Mouse (Mus musculus): ENCODE data around the gene Farp2. TPM values are rescaled to one million over a fixed set of nuclear protein-coding genes. Genes with fewer than 3 reads are reported as not detected.
"Not testable (repeated sequence)": the region's sequence is repeated elsewhere in the genome, so short reads cannot be mapped to it uniquely, and the experiment has no call there.

The Farp2 gene
- total and polyA plus RNA-seq, 3 experiments: 0.89 to 2.1 (median 1.8) TPM

GRCm38 (mm10) chr1:93656325-93657024 is 144.6 kb downstream of the Farp2 start:
- no peaks in the 10 kb centered on the region for H3K79me2 ChIP-seq (replicated peaks; ENCODE audit: control insufficient read depth, extremely low read depth, insufficient read depth, poor library complexity, severe bottlenecking)
- TF ChIP-seq MAFK (IDR thresholded peaks at IDR 0.05; ENCODE audit: insufficient replicate concordance, low read length): no peak
- no peak for TF ChIP-seq USF1 (IDR thresholded peaks at IDR 0.05; ENCODE audit: low read depth, low read length)
- TF ChIP-seq MAZ (IDR thresholded peaks at IDR 0.05; ENCODE audit: low read depth, low read length): no peak
- no peak for TF ChIP-seq SIN3A (IDR thresholded peaks at IDR 0.05; ENCODE audit: low read length)
- TF ChIP-seq KAT2A (IDR thresholded peaks at IDR 0.05; ENCODE audit: insufficient replicate concordance, low read length): no peak
- no peak for TF ChIP-seq USF2 (conservative IDR thresholded peaks at IDR 0.05; ENCODE audit: low read depth, low read length)
- no peak for TF ChIP-seq CTCF (conservative IDR thresholded peaks at IDR 0.05 in 1 of 2, IDR thresholded peaks at IDR 0.05 in 1 of 2; ENCODE audit: low read depth in 2 of 2, low read length in 2 of 2)
- TF ChIP-seq SMC3 (IDR thresholded peaks at IDR 0.05; ENCODE audit: low read depth, low read length): no peak
- no peak for TF ChIP-seq CHD2 (IDR thresholded peaks at IDR 0.05; ENCODE audit: low read length)
- no peak for TF ChIP-seq GABPA (IDR thresholded peaks at IDR 0.05; ENCODE audit: insufficient replicate concordance, low read depth, low read length)
- TF ChIP-seq RCOR1 (conservative IDR thresholded peaks at IDR 0.05; ENCODE audit: low read depth, low read length): no peak
- TF ChIP-seq NELFE (IDR thresholded peaks at IDR 0.05; ENCODE audit: low read depth, low read length): no peak
- DNase-seq (ENCODE audit: extremely low read depth): no peak
- H3K36me3 ChIP-seq (replicated peaks in 1 of 2; ENCODE audit: control insufficient read depth in 1 of 2, insufficient read depth in 1 of 2, low read length in 1 of 2): no peaks in the 10 kb centered on the region
- no peak overlapping the region for H3K27ac ChIP-seq (ENCODE audit: insufficient read depth, low read depth)
- in situ Hi-C loops (cut with MboI; ENCODE audit: low pct_ligation_motif_present, low pct_unique_long_range_greater_than_20kb, low sequenced_read_pairs) (no loop called here), dilution Hi-C loops (cut with MboI; ENCODE audit: extremely low pct_ligation_motif_present, extremely low pct_unique_long_range_greater_than_20kb, low sequenced_read_pairs) (no loop called here)
- H3K27me3 ChIP-seq (replicated peaks): peaks cover 6% of the 10 kb centered on the region
- no peak overlapping the region for H3K4me2 ChIP-seq (ENCODE audit: insufficient read depth, low read depth, poor library complexity, severe bottlenecking)
- no peak overlapping the region for H3K4me3 ChIP-seq (replicated peaks in 1 of 3; ENCODE audit: low read depth in 2 of 3, low read length in 2 of 3, poor library complexity in 1 of 3)
- H3K4me1 ChIP-seq (ENCODE audit: control insufficient read depth in 1 of 2, insufficient read depth in 2 of 2): no peaks in the 10 kb centered on the region
- H3K9ac ChIP-seq (ENCODE audit: insufficient read depth, low read depth): no peak overlapping the region
- H3K9me3 ChIP-seq (replicated peaks; ENCODE audit: low read length): no peaks in the 10 kb centered on the region

GRCm38 (mm10) chr1:93657025-93657360 is 145.1 kb downstream of the Farp2 start:
- Histone ChIP-seq H3K27me3 (replicated peaks) (peaks cover 6% of the 10 kb centered on the region), H3K79me2 (replicated peaks; ENCODE audit: control insufficient read depth, extremely low read depth, insufficient read depth, poor library complexity, severe bottlenecking) (no peaks in the 10 kb centered on the region), H3K4me3 (replicated peaks in 1 of 3; ENCODE audit: low read depth in 2 of 3, low read length in 2 of 3, poor library complexity in 1 of 3) (no peak overlapping the region), H3K27ac (ENCODE audit: insufficient read depth, low read depth) (no peak overlapping the region), H3K9me3 (replicated peaks; ENCODE audit: low read length) (no peaks in the 10 kb centered on the region), H3K9ac (ENCODE audit: insufficient read depth, low read depth) (no peak overlapping the region), H3K4me2 (ENCODE audit: insufficient read depth, low read depth, poor library complexity, severe bottlenecking) (no peak overlapping the region), H3K4me1 (ENCODE audit: control insufficient read depth in 1 of 2, insufficient read depth in 2 of 2) (no peaks in the 10 kb centered on the region), H3K36me3 (replicated peaks in 1 of 2; ENCODE audit: control insufficient read depth in 1 of 2, insufficient read depth in 1 of 2, low read length in 1 of 2) (no peaks in the 10 kb centered on the region)
- in situ Hi-C loops (cut with MboI; ENCODE audit: low pct_ligation_motif_present, low pct_unique_long_range_greater_than_20kb, low sequenced_read_pairs) (no loop called here), dilution Hi-C loops (cut with MboI; ENCODE audit: extremely low pct_ligation_motif_present, extremely low pct_unique_long_range_greater_than_20kb, low sequenced_read_pairs) (no loop called here)
- TF ChIP-seq E2F4 (IDR thresholded peaks at IDR 0.05; ENCODE audit: insufficient replicate concordance, low read depth, low read length) (no peak), MYC (IDR thresholded peaks at IDR 0.05; ENCODE audit: low read depth, low read length) (no peak), ELF1 (IDR thresholded peaks at IDR 0.05; ENCODE audit: low read depth, low read length) (no peak), CHD2 (IDR thresholded peaks at IDR 0.05; ENCODE audit: low read length) (no peak), MAZ (IDR thresholded peaks at IDR 0.05; ENCODE audit: low read depth, low read length) (no peak), ZKSCAN1 (IDR thresholded peaks at IDR 0.05; ENCODE audit: borderline replicate concordance, low read depth, low read length) (no peak), UBTF (IDR thresholded peaks at IDR 0.05; ENCODE audit: low read depth, low read length) (no peak), POLR2A (IDR thresholded peaks at IDR 0.05; ENCODE audit: low read depth, low read length) (no peak), POLR2AphosphoS2 (IDR thresholded peaks at IDR 0.05; ENCODE audit: low read depth, low read length) (no peak), RCOR1 (conservative IDR thresholded peaks at IDR 0.05; ENCODE audit: low read depth, low read length) (no peak), MAFK (IDR thresholded peaks at IDR 0.05; ENCODE audit: insufficient replicate concordance, low read length) (no peak), MEF2A (IDR thresholded peaks at IDR 0.05; ENCODE audit: borderline replicate concordance, low read depth, low read length) (no peak), EP300 (IDR thresholded peaks at IDR 0.05; ENCODE audit: low read length) (no peak), ZC3H11A (IDR thresholded peaks at IDR 0.05; ENCODE audit: low read depth, low read length) (no peak), MXI1 (IDR thresholded peaks at IDR 0.05; ENCODE audit: low read depth, low read length) (no peak), TBP (conservative IDR thresholded peaks at IDR 0.05; ENCODE audit: low read depth, low read length) (no peak), PAX5 (IDR thresholded peaks at IDR 0.05; ENCODE audit: low read length) (no peak)
- no peak for DNase-seq (ENCODE audit: extremely low read depth)

- dilution Hi-C loops (cut with MboI; ENCODE audit: extremely low pct_ligation_motif_present, extremely low pct_unique_long_range_greater_than_20kb, low sequenced_read_pairs); in situ Hi-C loops (cut with MboI; ENCODE audit: low pct_ligation_motif_present, low pct_unique_long_range_greater_than_20kb, low sequenced_read_pairs); H3K36me3 ChIP-seq (replicated peaks in 1 of 2; ENCODE audit: control insufficient read depth in 1 of 2, insufficient read depth in 1 of 2, low read length in 1 of 2): not testable (repeated sequence)
Observed at GRCm38 (mm10) chr1:93658559-93658958, 146.7 kb downstream of the Farp2 start, which contains the start of gene Stk25. TSS of gene Stk25 (minus strand) at chr1:93658659.

More at GRCm38 (mm10) chr1:93658559-93658958, 146.7 kb downstream of the Farp2 start, which contains the start of gene Stk25:
- not testable (repeated sequence) for H3K9ac ChIP-seq (ENCODE audit: insufficient read depth, low read depth); DNase-seq (ENCODE audit: extremely low read depth); H3K79me2 ChIP-seq (replicated peaks; ENCODE audit: control insufficient read depth, extremely low read depth, insufficient read depth, poor library complexity, severe bottlenecking); H3K4me1 ChIP-seq (ENCODE audit: control insufficient read depth in 1 of 2, insufficient read depth in 2 of 2); H3K4me3 ChIP-seq (replicated peaks in 1 of 3; ENCODE audit: low read depth in 2 of 3, low read length in 2 of 3, poor library complexity in 1 of 3); H3K9me3 ChIP-seq (replicated peaks; ENCODE audit: low read length); H3K27ac ChIP-seq (ENCODE audit: insufficient read depth, low read depth); H3K27me3 ChIP-seq (replicated peaks); H3K4me2 ChIP-seq (ENCODE audit: insufficient read depth, low read depth, poor library complexity, severe bottlenecking)

All from CH12.LX (cell line).